Mouse (Mus musculus): Measurements from ENCODE around the gene Adamts18. TPM values are rescaled to one million over a fixed set of nuclear protein-coding genes. Genes with fewer than 3 reads are reported as not detected.

The Adamts18 gene
- 0.15 and 0.21 TPM in 2 replicates for polyA plus RNA-seq (2012; rRNA removed)

DNA sequence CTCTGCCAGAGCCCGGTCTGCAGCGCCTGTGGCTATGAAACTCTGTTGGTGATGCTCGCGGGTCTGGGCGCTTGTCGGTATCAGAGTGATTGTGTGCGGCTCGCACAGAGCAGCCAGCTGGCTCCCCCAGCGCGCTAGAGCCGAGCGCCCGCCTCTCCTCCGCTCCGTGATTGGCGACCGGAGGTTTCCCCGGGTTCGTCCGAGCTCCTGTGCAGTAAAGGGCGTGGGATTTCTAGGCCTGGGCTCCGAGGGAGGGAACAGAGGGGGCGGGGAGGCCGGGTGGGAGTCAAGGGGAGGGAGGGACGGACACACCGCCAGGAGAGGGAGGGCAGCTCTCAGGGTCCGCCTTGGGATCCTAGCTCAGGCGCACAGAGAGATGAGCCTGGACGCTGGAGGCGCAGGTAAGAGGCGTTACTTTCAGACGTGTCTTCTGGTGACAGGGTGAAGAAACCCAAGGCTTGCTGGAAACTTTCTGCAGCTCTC, at the start of gene Adamts18:
Gene Adamts18 (minus strand): TSS at position 86 of the 483 bp plus-strand sequence.

Other genes with a start within 250 kb of the Adamts18 start
- gene Mon1b, start 213.2 kb downstream of the Adamts18 start, polyA plus RNA-seq (2012; rRNA removed) = 8.9 and 9.0 TPM in 2 replicates
- gene Syce1l, start 205.5 kb downstream of the Adamts18 start, polyA plus RNA-seq (2012; rRNA removed) = not detected in 2 replicates

Data from ovary, adult 2 months (tissue).